Mouse (Mus musculus) urinary bladder, adult 18-20 months (tissue): ENCODE measurements around the gene Clcn2.

Experiments
- DNase-seq, 2 experiments: peaks; one replicate each; pipeline ENCODE4 v3.0.0; 2022; ENCODE audit warnings: low spot score in 2 of 2, mixed read lengths in 2 of 2

The Clcn2 gene

GRCm38 (mm10) chr16:20722736-20723135 lies 5.2 kb upstream of the Clcn2 start:
- DNase-seq, result no peak

- DNase-seq, result no peak
These were observed 4.3 kb upstream of the Clcn2 start for GRCm38 (mm10) chr16:20721808-20722207.

GRCm38 (mm10) chr16:20717978-20718670 lies 578 bp upstream of the Clcn2 start:
- no peak for DNase-seq

- DNase-seq, result no peak
These were observed 735 bp downstream of the Clcn2 start for GRCm38 (mm10) chr16:20716841-20717180.

GRCm38 (mm10) chr16:20715976-20716840 lies 1.3 kb downstream of the Clcn2 start:
- peak; percentile 68 to 84 for DNase-seq

- no peak for DNase-seq
These were observed 2.0 kb downstream of the Clcn2 start for GRCm38 (mm10) chr16:20715566-20715965.

GRCm38 (mm10) chr16:20715161-20715560 lies 2.4 kb downstream of the Clcn2 start:
- DNase-seq, result no peak

GRCm38 (mm10) chr16:20714307-20715080 lies 3.1 kb downstream of the Clcn2 start:
- no peak for DNase-seq

- DNase-seq, result no peak
These were observed 4.7 kb downstream of the Clcn2 start for GRCm38 (mm10) chr16:20712889-20713288.

GRCm38 (mm10) chr16:20712190-20712589 lies 5.4 kb downstream of the Clcn2 start:
- DNase-seq, result no peak

GRCm38 (mm10) chr16:20710810-20711209 lies 6.7 kb downstream of the Clcn2 start:
- no peak for DNase-seq

GRCm38 (mm10) chr16:20710370-20710769 lies 7.2 kb downstream of the Clcn2 start:
- no peak for DNase-seq

- DNase-seq, result no peak
These were observed 8.4 kb downstream of the Clcn2 start for GRCm38 (mm10) chr16:20708939-20709734.

GRCm38 (mm10) chr16:20708220-20708938 lies 9.2 kb downstream of the Clcn2 start:
- DNase-seq, result no peak

GRCm38 (mm10) chr16:20706407-20707055 lies 11.0 kb downstream of the Clcn2 start:
- DNase-seq, result no peak

GRCm38 (mm10) chr16:20705786-20706185 lies 11.8 kb downstream of the Clcn2 start:
- no peak for DNase-seq

- DNase-seq, result no peak
These were observed 13.7 kb downstream of the Clcn2 start for GRCm38 (mm10) chr16:20703699-20704400.

GRCm38 (mm10) chr16:20703071-20703470 lies 14.5 kb downstream of the Clcn2 start:
- no peak for DNase-seq

GRCm38 (mm10) chr16:20702522-20702893 lies 15.0 kb downstream of the Clcn2 start:
- DNase-seq, result no peak
